Mouse (Mus musculus): Measurements from ENCODE around the gene Rbms1.

Gene Rbms1

DNA sequence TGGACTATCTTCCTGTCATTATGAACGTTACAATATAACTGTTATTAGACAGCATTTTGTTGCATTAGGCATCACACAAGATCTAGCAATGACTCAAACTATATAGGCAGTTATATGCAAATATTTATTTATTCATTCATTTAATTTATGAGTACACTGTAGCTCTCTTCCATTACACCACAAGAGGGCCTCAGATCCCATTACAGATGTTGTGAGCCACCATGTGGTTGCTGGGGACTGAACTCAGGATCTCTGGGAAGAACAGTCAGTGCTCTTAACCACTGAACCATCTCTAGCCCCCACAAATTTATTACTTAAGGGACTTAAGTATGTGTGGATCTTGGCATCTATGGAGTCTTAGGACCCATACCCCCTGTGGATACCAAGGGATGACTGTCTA lies 214.4 kb downstream of the Rbms1 start:
- no peak for DNase-seq

- DNase-seq: no peak
These were observed 215.4 kb downstream of the Rbms1 start for GRCm38 (mm10) chr2:60747590-60747989.

- DNase-seq: no peak
These were observed 218.3 kb downstream of the Rbms1 start for GRCm38 (mm10) chr2:60744674-60745073.

DNA sequence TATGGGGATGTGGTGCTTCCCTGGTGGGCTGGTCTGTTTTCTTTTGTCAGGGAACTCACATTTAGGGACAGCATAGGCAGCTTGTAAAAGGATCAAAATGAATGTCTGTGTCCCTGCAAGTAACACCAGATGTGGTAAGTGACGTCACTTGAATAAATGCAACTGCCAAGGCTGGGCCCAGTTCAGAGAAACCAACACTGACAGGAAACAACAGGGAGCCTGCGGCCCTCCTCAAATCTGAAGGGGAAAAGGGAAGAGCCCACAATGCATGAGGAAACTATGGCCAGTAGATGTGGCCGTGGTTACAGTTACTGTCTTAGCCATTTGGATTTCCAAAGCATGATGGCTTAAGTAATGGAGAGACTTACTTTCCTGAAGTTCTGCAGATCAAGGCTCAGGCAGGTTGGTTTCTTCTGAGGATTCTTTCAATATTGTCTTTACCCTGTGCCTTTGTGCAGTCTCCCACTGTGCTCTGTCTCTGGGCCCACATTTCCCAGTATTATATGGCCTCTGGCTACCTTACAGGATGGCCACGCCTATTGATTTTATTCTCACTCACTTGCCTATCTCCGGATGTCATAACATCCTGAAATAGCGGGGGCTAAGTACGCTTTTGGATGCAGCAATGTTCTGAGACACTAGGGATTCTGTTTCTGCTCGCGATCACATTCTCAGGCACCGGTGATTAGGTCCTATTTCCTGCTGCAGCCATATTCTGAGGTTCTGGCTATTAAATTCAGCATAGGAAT lies 223.4 kb downstream of the Rbms1 start:
- DNase-seq: no peak

DNA sequence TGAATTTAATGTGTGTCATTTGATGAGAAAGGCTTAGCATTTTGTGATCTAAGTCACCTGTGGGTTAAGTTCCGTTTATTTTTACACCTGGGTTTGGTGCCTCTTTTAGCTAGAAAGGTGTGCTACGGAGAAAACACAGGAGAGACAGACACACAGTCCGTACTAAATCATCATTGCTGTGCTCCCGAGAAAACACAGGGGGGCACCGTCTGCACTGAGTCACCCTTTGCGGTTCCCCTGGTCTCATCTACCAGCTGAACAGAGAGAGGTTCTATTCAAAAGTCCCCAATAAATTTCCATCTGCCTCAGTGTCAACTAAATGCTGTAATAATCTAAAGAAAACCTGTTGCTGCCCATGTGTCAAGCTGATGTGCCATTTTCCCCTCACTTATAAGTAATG lies 232.1 kb downstream of the Rbms1 start:
- no peak for DNase-seq

DNA sequence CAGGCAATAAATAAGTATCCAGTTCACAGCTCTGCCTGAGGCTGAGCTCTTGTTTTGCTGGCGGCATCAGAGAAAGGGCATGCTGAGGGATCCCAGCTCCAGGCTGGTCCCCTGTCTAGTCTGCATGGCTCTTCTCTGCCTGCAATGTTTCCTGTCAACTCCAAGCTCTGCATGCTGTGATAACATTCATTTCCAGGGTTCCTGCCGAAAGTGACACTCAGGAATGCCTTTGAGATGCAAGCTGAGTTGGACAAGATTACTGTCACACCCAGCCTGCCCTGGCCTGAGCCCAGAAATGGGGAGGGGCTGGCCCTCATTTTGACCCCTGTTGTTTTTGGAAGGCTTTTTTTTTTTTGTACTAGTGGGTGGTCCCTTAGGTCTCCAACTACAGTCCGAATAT lies 233.0 kb downstream of the Rbms1 start:
- DNase-seq: no peak

DNA sequence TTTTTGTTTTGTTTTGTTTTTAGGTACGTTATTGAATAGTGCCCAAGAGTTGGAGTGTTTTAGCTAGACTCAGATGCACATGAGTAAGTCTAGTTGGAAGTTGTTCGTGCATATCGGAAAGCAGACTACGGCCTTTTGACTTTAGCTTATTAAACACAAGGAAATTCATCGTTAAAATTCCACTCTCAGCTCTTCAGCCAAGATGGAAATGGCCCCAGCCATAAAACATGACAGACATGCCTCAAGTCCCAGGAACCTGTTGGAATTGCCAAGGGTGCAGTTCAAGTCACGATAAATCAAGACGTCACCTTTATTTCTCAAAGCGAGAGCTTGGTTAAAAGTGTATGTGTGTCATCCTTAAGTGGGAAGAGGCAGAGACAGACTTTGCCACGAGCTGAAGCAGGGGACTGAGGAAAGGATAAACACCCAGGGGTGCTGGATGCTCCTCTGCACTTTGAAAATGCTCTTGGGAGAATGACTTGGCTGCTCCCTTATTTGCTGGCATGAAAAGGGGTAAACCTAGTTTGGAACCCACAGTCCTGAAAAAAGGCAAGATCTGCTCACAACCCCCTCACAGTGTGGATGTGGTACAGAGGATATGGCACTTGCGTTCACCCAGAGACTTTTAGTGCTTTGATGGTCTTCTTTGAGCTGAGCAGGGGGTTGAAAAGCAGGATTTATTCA lies 233.9 kb downstream of the Rbms1 start:
- DNase-seq: no peak

GRCm38 (mm10) chr2:60724660-60725059 lies 238.3 kb downstream of the Rbms1 start:
- no peak for DNase-seq

- DNase-seq: no peak
These were observed 240.0 kb downstream of the Rbms1 start for GRCm38 (mm10) chr2:60722967-60723366.

- no peak for DNase-seq
These were observed 240.5 kb downstream of the Rbms1 start, which contains the start of gene Itgb6 for GRCm38 (mm10) chr2:60722514-60722913. TSS of gene Itgb6 (minus strand) at chr2:60722643.

GRCm38 (mm10) chr2:60720906-60721305 lies 242.1 kb downstream of the Rbms1 start:
- DNase-seq: peak; percentile 33

DNA sequence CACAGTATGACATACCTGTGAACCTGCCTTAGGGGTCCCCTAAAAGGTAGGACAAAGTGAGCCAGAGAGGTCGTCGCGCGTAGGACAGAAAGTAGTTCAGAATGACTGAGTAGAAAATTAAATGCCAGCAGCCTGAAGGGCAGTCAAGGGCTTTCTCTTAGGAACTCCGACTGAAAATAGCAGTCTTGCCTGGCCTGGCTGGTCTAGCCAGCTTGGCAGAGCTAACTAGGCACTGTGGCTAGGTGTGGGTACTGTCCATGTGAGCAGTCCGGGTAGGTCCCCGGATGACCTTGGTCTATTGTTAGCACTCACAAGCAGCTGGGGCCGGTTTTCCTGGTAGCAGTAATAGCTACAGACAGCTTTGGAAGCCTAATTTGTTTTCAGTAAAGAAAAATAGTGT lies 242.8 kb downstream of the Rbms1 start:
- DNase-seq: no peak

- no peak for DNase-seq
These were observed 245.6 kb downstream of the Rbms1 start for GRCm38 (mm10) chr2:60717348-60717747.

DNA sequence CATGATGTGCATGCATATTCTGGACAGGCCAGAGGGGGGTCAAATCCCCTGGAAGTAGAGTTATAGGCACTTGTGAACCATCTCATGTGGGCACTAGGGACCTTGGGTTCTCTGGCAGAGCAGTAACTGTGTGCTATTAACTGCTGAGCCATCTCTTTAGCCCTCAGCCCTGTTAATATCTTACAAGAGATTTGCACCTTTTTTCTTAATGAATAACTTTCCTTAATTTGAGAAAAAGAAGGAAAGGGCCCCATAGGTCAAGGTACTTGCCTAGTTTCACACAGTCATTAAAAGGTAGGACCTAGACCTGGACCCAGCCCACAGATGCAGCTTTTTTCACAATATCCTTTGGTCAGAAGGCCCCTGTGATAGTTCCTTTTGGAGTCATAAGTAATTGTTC lies 246.4 kb downstream of the Rbms1 start:
- no peak for DNase-seq

- DNase-seq: no peak
These were observed 247.2 kb downstream of the Rbms1 start for GRCm38 (mm10) chr2:60715771-60716170.

DNA sequence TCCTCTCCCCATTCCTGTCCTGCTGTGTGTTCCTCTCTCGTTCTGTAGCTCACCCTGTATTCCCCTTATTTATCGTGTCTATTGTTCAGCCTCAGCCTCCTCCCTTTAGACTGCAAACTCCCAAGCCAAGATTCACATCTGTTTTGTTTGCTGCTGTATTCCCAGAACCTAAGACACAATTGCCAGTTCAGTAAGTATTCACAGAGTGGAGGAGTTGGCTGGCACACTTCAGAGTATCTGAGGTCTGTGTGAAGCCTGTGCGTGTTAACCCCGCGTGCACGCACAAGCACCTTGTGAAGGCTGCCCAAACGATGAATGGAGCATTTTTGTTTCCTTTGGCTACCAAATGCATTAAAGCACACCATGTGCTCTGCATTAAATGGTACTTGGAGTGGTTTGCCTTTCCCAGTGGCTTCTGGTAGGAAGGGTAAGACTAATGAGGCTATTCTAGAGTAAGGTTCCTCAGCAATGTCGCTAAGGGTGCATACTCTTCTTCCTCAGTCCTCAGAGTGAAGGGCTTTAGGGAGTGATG lies 248.0 kb downstream of the Rbms1 start:
- DNase-seq: no peak

DNA sequence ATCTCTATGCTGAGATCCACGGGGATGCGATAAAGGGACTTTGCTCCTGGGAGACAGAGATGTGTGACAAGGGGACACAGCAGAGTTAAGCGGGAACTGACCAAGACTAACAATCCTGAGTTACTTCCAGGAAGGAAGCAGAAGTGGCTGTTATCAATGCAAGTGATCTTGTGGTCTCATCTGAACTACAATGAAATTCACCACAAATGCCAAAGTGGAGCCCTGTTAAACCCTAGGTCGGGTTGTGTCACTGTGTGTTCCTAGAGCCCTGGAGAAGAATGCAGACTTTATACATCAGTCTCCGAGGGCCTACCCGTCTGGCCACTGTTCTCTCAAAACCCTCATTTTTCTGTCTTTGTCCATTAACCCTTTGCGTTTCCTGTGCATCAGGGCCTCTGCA lies 248.5 kb downstream of the Rbms1 start:
- DNase-seq: no peak

GRCm38 (mm10) chr2:60713857-60714256 lies 249.1 kb downstream of the Rbms1 start:
- DNase-seq: no peak

DNA sequence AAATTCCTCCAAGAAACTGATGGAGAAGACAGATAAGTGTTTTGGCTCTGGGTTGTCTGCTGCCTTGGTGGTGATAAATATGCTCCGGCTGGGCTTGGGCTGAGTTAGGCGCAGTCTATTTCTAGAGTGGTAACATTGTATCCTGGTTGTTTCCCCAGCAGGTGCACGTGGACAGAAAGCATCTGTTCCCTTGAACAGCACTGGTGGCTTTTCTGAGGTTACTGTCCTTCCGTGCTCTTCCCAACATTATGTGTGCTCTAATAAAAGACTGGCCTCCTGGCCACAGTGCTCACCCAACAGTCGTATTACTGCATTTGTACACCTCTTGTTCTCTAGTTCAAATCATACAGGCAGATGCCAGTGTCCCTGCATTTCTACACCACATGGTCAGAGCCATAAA lies 250.1 kb downstream of the Rbms1 start:
- no peak for DNase-seq

- DNase-seq: no peak
These were observed 250.5 kb downstream of the Rbms1 start for GRCm38 (mm10) chr2:60712483-60712882.

GRCm38 (mm10) chr2:60711098-60711880 lies 251.7 kb downstream of the Rbms1 start:
- DNase-seq: no peak

DNA sequence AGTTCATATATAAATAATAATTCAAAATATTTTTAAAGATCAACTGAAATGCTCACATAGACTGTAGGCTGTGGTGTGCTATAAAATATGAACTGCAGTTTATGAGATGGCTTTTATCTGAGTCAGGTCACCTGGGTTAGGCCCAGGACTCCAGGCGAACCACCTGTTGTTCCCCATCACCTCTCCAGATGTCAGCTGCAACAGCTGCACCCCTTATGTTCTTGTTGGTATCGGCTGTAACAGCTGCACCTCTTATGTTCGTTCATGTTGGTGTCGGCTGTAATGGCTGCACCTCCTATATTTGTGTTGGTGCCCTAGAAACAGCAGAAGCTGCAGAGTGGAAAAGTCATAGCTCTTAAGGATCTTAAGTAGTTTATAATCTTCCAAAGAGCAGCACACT lies 252.7 kb downstream of the Rbms1 start:
- no peak for DNase-seq

DNA sequence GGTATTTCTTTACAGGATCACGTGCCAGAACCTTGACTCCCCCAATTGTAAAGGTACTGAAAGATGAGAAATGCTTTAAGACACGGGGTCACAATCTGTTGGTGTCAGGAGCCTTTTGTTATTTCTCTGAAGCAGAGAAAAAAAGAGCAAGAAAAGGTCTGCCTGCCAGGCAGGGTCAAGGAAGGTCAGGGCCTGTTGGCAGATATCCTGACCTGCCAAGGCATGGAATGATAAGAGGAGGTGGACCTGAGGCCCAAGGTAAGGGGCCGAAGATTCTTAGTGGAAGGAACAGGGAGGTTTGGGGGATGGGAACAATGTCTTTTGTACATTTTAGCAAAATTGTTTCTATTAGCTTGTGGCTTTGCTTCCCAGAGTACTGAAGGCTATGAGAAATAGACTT lies 254.3 kb downstream of the Rbms1 start:
- DNase-seq: no peak

DNA sequence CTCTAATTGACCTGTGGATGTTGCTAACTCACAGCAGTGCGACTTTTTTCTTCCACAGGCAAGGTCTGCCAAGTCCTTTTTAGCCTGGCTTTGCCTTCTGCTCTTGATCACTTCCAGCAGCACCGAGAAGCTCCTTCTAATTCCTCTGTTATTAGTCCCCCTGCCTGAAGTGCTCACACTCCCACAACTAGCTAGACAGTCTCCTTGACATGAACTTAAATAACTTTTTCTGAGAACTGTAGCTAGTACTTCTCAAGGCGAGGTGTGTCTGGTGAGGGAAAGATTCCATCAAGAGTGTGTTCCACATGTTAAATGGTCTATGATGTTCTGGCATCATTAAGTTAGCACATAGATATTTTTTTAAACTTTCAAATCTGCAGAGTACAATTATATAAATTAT lies 256.1 kb downstream of the Rbms1 start:
- no peak for DNase-seq
